Mouse (Mus musculus): Measurements from ENCODE around the gene Cav1. TPM values are rescaled to one million over a fixed set of nuclear protein-coding genes. Genes with fewer than 3 reads are reported as not detected.
A peak's percentile ranks its signal among the peaks of the same experiment; 100 is the strongest.

Cav1 gene
- 10 to 100 TPM; 18.7 to 24.5 TPM for total RNA-seq (2021)

DNA sequence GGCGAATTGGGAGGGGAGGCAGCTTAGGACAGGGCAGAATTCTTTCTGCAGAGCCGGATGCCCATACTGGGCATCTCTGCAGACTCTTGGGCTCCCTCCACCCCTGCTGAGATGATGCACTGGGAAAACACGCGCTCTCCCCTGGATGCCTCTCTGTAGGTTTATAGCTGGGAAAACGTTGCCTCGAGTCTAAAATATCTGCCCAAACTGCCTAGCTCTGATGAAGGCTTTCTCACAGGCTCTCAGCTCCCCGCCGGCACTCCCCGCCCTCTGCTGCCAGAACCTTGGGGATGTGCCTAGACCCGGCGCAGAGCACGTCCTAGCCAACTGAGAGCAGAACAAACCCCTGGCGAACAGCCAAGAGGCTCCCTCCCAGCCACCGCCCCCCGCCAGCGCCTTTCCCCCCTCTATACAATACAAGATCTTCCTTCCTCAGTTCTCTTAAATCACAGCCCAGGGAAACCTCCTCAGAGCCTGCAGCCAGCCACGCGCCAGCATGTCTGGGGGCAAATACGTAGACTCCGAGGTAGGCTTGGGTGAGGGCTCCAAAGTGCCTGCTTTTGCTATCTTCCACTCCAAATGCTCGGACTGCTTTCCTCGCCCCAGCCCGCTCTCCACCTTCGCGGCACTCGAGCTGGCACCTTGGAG lies at the start of gene Cav1:
Gene Cav1 (plus strand): TSS at position 382 of the 648 bp plus-strand sequence.
- peak; percentile 36 to 54 for DNase-seq

DNA sequence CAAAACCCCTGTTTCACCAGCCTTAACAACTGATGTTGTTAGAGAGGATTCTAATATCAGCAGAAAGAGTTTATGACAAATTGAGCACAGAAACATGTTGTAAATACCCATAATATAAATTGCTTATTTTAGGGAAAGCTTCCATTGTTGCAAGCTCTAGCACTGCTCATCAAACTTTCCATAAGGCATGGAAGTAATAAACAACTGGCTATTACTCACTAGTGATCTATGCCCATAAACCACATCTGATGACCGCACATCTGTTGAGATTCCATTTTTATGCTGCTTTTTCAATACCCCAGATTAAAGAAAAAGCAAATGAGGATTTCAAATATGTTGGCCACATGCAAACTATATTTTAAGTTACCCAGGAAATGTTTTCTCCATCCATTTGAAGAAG lies 48.0 kb upstream of the Cav1 start:
- no peak for DNase-seq

DNA sequence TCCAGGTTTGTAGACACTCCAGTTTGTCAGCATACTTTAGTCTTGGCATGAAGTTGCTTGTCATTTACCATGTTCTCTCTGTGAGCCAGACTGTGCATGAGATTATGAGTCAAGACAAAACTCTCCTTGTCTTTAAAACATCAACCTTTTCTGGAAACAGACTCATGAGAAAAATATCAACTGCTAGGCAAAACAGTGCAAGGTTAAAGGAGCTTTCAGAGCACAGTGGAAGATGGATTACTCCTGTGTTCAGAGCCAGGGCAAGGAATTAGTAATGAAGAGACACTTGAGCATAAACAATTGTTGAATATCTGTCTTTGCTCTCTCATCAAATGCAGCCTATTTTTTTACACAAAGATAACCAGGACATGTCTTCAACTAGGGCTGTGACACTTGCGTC lies 47.2 kb upstream of the Cav1 start:
- no peak for DNase-seq

DNA sequence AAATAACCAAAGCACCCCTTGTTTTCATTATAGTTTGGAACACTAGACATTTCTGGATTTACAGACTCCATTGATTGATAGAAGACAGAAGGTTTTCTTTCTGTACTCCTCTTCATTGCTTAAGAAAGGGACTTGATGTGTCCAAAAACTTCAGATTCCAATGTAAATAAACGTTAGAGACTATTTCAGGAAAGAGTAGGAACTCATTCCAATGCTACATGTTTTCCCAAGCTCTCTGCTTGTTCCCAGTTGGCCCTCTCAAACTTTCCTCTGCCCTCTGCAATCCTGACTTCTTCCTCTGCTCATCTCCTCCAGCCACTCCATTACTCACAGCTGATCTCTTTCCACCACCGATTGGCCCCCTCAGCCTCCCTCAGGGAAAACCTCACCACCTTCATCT lies 43.3 kb upstream of the Cav1 start:
- no peak for DNase-seq

DNA sequence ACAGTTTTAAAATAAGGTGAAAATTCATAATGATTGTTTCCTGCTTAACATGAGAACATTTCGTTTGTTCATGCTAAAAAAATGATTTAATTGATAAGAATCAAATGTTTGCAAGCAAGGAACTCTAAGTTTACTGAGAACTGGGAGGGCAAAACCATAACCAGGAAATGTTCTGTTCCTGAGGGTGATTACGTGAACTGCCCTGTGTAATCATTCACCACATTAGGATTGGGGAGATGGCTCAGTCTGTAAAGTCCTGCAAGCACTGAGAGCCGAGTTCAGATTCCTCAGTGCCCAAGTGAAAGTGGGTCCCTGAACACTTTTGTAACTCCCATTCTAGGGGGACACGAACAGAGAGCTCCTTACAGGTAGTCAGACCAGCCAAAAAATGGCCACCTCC lies 41.1 kb upstream of the Cav1 start:
- DNase-seq = no peak

DNA sequence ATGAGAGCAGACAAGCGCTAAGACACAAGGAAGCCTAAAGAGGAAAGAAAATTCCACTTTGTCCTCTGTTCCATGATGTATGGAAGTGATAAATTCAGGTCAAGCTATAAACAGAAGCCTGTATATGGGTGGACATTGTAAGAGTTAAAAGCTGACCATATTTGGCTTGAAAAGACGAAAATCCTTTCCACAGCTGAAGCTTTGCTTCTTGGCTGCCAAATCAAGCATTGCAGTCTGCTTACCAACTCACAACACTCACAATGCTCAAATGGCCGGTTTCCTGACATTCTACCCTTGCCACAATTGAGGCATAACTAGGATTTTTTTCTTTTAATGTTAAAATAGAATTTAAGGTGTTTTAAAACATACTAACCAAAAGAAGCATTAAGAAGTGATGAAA lies 39.7 kb upstream of the Cav1 start:
- DNase-seq = no peak

DNA sequence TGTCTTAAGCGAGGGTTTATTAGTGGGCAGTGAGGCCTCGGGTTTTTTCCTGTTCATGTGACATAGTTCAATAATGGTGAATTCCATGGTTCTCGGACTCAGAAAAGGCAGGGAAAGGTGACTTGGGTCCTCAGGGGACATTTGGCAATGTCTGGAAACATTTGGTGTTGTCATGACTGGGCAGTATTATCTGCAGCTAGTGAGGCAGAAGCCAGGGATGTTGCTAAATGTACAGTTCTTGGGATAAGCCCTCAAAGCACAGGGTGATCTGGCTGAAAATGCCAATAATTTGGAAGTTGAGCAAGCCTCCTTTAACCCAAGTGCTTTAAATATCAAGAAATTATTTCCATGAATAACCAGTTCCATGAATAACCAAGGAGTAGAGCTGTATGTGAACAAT lies 27.8 kb upstream of the Cav1 start:
- DNase-seq = no peak

DNA sequence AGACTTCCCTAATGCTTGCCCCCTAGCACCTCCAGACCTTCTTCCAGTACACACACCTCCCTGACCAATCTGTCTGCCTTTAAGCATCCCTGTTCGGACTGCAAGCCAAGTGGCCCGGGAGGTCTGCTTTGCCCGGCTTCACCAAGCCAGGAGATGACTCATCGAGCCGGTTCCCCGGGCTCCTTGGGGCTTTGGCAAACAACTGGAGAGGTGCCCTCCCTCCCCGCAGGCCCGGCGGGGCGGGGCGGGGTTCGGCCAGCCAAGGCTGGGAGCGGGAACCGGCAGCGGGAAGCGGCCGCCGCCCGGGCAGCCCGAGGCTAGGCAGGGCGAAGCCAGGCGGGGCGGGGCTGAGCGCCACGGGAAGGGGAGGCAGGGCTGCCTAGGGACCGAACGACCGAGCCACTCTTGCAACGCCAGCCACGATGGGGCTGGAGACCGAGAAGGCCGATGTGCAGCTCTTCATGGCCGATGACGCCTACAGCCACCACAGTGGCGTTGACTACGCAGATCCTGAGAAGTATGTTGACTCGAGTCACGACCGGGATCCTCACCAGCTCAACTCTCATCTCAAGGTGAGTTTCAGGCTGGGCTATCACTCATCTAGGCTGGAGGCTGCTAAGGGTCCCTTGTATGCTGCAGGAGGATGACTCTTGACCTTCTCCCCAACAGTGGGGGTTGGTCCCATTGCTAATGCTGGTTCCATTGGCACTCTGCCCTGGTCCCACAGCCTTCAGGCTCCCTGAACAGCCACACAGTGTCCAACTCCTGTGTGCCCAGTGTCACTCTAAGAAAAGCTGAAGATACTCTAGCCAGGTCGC lies 25.0 kb upstream of the Cav1 start, which contains the start of gene Cav2:
Gene Cav2 (plus strand): TSS at position 247 of the 818 bp plus-strand sequence.
- peak; percentile 51 to 62 for DNase-seq

DNA sequence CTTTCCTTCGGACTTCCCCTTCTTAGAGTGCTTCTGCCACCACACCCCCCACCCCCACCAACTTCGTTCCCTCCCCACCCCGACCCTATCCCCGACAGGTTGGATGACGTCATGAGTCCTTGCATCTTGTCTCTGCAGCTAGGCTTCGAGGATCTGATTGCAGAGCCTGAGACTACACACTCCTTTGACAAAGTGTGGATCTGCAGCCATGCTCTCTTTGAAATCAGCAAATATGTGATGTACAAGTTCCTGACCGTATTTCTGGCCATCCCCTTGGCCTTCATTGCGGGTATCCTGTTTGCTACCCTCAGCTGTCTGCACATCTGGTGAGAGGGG lies 24.4 kb upstream of the Cav1 start:
- DNase-seq = no peak

DNA sequence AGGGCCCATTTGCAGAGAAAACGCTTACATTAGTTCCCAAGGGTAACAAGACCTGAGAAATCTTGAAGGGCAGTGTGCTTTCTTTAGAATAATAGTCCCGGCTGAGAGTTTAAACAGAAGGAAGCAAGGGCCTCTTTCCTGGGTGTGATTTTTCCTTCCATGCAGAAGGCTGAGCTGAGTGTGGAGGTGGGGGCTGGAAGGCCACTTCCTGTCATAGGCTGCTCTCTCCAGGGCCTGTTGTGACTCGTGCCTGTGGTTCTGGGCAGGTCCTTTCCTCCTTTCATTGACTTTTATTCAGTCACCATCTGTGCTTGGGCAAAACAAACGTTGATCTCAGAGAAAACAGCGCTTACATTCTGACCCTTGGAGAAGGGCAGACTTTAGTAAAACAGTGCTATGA lies 24.0 kb upstream of the Cav1 start:
- DNase-seq = no peak

DNA sequence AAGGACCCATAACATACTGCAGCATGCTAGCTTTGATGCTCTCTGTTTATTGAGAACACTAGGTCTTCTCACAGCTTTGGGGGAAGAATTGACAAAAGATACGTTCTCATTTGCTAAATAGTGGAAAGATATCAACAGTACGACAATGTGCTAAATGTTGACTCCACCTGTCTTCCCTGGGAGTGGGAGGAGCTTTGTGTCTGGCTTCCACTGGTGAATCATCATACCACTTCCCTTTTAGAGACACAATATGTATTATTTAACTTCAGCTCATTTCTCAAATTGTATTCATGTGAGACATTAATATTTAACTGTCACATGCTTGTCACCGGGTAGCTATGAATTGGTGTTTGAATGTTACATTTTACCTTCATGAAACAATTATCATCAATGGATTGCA lies 22.3 kb upstream of the Cav1 start:
- DNase-seq = no peak

DNA sequence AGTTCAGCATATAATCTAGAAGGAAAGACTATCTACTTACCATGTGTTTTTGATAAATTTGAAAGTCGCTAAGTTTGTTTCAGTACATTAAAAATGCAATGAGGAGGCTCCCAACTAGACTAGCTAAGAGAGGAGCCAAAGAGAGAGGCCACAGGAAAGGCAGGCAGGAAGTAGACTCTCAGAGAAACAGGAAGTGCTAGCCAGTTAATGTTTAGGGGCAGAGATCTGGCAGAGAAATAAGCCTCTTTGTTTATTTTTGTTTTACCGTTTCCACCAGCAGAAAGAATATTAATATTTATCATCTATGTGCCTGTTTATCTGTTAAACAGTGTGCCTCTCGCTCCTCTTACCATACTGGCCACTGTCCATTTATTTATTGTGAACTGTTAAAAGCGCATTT lies 19.8 kb upstream of the Cav1 start:
- DNase-seq = no peak

DNA sequence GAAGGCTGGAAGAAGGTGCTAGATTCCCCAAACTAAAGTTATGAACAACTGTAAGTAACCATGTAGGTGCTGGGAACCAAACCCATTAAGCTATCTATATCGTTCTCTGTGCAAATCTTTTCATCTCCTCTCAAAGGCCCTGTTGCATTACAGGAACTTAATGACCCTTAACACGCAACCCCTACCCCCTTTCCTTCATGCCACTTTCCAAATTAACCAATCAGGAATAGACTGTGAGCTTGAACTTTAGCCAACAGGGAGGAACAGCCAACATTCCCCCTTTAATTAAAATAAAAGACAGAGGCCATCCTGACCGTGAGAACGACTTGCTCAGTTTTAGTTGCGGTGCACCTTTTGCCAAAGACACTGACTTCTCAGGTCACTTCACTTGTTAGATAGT lies 11.0 kb upstream of the Cav1 start:
- DNase-seq = no peak

DNA sequence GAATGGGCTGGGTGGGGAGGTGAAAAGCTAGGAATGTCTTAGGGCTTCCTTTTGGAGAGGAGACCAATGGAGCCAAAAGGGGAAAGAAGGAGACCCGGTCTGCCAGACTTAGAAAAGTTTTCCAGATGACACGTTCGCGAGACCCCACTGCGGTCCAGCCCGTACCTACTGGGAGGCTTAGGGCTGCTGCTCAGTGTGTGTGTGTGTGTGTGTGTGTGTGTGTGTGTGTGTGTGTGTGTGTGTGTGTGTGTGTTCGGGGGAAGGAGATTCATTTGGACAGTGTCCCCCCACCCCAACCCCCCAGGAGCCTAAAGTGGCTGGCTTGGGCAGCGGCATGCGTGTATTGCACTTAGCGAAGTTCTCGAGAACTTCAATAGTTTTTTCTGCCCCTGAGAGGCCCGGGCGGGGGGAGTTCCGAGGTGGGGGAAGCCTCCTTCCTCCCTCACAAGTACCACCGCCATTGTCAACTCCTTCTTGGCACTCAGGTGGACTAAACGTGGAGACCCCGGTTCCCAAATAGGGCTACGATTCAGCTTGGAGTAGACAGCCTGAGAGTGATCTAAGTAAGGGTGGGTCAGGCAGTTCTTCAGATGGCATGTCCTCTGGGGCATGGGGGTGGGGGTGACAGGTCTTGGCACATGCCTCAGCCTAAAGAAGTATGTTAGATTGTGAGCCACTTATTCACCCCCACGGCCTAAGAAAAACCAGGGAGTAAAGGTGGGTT lies 629 bp downstream of the Cav1 start:
- DNase-seq = peak in 1 of 2 experiments; percentile 2

DNA sequence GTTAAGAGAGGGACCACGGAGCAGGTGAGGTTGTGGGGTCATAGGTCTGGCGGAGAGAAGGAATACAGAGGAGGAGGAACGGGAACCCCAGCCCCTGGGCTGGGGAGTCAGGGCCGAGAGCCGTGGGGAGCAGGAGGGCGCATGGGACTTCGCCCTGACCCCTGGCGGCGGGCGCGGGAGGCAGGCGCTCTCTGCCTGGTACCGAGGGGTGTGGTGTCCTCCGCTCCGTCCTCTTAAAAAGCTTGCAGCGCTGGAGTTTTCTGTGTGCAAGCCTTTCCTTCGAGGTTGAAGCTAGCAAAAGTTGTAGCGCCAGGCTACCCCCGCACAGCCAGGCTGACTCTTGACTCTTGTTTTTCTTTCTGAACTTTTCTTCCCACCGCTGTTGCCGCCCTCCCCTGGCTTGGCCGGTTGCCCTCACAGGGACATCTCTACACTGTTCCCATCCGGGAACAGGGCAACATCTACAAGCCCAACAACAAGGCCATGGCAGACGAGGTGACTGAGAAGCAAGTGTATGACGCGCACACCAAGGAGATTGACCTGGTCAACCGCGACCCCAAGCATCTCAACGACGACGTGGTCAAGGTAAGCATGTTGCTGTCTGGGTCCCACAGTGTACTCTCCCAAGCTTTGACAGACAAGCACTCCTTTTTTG lies 1.5 kb downstream of the Cav1 start:
- peak; percentile 34 to 52 for DNase-seq

DNA sequence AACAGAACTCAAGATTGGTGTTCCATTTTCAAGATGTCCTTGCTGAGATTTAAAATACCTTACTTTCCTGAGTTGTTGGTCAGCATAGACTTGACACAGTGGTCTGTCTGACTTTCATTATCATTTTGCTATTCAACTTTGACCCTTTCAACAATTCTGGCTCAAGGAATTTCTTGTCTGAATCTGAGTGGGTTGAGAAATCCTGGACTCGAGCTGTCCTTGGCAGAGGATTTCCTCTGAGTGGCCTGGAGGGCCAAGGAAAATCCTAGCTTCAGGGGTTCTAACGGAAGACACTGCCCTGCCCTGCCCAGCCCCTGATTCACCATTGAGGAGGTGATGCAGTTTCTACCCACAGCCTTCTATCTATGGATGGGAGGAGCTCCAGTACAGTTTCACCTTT lies 2.5 kb downstream of the Cav1 start:
- DNase-seq = no peak

DNA sequence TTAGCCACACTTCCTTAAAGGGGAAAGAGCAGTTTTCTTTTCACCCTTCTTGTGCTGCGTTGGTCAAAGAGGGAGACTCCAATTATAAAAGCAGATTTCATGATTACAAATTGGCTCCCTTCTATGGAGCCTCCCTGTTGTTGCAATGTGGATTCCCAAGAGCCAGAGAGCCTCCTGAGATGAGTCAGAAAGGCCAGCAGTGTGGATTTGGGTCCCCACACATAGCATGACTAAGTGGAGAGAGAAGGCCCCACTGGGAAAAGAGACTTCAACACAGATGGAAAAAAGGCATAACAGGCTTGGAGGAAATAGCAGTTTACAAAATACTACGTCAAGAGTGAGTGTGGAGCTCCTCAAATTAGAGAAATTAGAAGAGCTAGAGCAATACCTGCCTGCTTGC lies 3.1 kb downstream of the Cav1 start:
- DNase-seq = no peak

DNA sequence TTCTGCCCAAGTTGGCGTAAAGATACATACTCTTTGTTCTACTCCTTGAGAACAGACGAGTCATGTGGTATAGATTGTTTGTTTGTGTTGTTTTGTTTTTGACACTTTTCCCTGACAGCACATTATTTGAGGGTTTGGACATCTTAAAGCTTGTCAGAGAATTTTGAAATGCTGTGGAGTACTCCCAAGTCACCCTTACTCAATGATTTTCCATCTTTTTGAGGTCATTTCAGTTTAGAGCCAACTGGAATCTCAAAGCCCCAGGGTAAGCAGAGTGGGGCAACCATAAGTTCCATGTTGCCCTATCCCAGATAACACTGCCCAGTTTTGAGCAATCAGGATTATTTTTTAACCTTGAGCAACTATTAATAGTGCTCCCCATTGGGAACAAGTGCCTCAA lies 8.1 kb downstream of the Cav1 start:
- no peak for DNase-seq

DNA sequence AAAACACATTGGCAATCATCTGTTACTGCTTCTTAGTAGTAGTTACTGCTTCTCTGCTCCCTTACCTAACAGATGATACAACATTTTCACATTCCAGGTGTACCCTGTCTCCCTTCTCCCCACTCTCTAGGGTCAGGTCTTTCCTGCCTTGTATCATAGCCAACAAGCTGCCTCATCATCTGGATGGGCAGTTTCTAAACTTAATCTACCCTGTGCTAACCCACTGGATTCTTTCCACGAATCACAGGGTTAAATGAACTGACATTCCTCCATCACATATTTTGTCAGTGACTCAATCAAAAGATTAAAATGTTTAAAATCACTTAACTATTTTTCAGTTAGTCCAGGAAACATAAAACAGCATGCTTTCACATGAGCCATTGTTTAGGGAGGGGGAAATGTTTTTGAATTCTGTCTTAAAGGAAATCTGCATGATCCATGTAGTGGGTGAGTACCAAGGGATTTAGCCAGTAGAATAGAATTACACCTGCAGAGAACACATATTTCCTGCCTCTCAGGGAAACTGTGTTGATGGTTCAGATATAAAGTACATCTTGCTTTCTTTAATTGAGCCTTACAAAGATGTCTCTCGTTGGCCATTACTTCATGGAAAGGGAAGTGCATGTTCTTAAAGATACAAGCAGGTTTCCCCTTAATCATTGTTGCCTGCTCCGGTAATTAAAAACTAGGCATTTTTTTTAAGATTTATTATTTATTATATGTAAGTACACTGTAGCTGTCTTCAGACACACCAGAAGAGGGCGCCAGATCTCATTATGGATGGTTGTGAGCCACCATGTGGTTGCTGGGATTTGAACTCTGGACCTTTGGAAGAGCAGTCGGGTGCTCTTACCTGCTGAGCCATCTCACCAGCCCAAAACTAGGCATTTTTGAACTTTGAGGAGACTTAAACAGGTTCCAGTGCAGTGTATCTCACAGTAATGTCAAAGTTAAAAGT lies 8.8 kb downstream of the Cav1 start:
- DNase-seq = no peak

DNA sequence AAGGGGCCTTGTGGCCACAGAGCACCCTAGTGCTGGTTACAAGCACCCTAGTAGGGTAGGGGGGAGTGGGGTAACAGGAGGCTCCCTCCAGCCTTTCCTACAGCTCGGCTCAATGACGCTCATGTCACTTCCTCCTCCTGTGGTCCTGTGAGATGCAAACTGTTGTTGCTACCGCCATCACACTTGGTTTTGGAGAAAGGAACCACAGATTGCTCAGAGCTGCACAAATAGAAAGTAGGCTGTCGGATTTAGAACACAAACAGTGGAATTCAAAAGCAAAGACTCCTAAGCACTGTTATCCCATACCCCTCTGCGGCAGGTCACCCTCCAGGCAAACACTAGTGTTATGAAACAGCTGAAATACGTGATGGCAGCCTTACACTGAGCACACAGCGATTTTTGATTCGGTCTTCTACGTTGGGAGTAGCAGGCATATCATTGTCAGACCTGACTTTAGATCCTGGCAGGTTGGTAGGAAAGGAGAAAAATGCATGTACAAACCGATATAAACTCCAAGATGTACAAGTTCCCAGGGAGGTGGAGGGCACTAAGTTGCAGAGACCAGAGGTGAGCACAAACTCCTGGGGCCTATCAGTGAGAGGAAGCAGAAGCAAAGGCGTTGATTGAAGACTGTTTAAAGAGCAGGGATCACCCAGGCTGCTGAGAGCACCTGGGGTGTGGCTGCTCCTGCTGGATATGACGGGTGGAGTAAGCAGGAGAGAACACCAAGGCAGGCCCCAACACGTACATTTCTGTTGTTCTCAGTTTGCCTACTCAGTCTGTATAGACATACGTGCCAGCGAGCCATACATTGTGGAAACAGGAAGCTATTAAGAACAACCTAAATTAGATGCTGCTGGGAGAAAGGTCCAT lies 10.4 kb downstream of the Cav1 start:
- DNase-seq = no peak

DNA sequence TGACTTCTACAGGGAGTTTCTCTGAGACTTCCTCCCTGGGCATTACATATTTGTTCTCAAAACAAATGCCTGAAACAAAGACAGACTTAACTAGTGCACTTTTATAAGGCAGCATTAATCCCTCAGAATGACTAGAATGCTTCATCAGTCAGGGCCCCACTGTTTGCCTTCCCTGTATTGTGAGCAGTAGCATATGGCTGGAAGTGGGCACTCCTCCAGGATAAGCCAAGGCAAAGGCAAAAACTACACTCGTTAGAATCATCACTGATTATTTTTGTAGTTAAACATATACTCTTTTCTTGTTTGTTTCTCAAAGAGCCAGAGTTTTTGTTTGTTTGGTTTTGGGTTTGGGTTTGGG lies 11.0 kb downstream of the Cav1 start:
- no peak for DNase-seq

Data from layer of hippocampus, postnatal 36 days (tissue).